Comparison of ENCODE assay signal across 8 mouse cellular contexts in genomic region chr2:94263530-94263937, GRCm38 (mm10).
DNase-seq lines count a peak whose midpoint lies in the region; ATAC-seq lines count a peak whose summit lies in the region.

No protein-coding gene starts in this region.

- WGBS in lung, embryonic 16.5 days: under 1% methylated on average over 14 of the region's 14 CpGs
- 1% methylated on average over 14 of the region's 14 CpGs for WGBS in hindbrain, embryonic 10.5 days
- 0% methylated on average over 13 of the region's 14 CpGs for WGBS in liver, embryonic 12.5 days (ENCODE audit: insufficient replicate concordance)

- peak overlapping the region; percentile 18 for H3K4me3 ChIP-seq in lung, embryonic 16.5 days (ENCODE audit: low read length)
- peak overlapping the region; percentile 54 for H3K4me3 ChIP-seq in hindbrain, embryonic 10.5 days
- H3K4me3 ChIP-seq in liver, embryonic 12.5 days: no peak overlapping the region; the same call in 1 of the 2 replicates

- peaks cover 5% of the 10 kb centered on the region for H3K27me3 ChIP-seq in lung, embryonic 16.5 days (ENCODE audit: control insufficient read depth, insufficient read depth, low read depth, low read length)
- peaks cover 71% of the 10 kb centered on the region for H3K27me3 ChIP-seq in hindbrain, embryonic 10.5 days (ENCODE audit: insufficient read depth, poor library complexity, severe bottlenecking)
- peaks cover 69% of the 10 kb centered on the region for H3K27me3 ChIP-seq in liver, embryonic 12.5 days (replicated peaks)

- peaks cover 21% of the 10 kb centered on the region for H3K4me1 ChIP-seq in lung, embryonic 16.5 days (replicated peaks; ENCODE audit: control insufficient read depth, insufficient read depth, low read length)
- peaks cover 58% of the 10 kb centered on the region for H3K4me1 ChIP-seq in hindbrain, embryonic 10.5 days (replicated peaks)
- H3K4me1 ChIP-seq in liver, embryonic 12.5 days: peaks cover 9% of the 10 kb centered on the region; the same call in 1 of the 2 replicates

- 0 out of 2 replicates have a peak overlapping the region, but pooled peaks have one; percentile 44 for H3K9ac ChIP-seq in lung, embryonic 16.5 days (ENCODE audit: low read length)
- no peak overlapping the region for H3K9ac ChIP-seq in liver, embryonic 12.5 days

- peak overlapping the region; percentile 47 for H3K4me2 ChIP-seq in lung, embryonic 16.5 days (ENCODE audit: low read depth, low read length)
- H3K4me2 ChIP-seq in liver, embryonic 12.5 days: peak overlapping the region; percentile 41

- DNase-seq in CD4-positive, CD25-positive, alpha-beta regulatory T cell, adult 2 months (ENCODE audit: low read depth, low spot score): peak; percentile 10
- no peak for DNase-seq in lung, postnatal 10 days
- DNase-seq in hindbrain, embryonic 10.5 days (ENCODE audit: low spot score): peak; percentile 43
- peak; percentile 60 for DNase-seq in right cerebral cortex, postnatal 25 days
- no peak for DNase-seq in adrenal gland, postnatal 10 days

- H3K36me3 ChIP-seq in lung, embryonic 16.5 days (ENCODE audit: control insufficient read depth, insufficient read depth, low read length): no peaks in the 10 kb centered on the region
- no peaks in the 10 kb centered on the region for H3K36me3 ChIP-seq in hindbrain, embryonic 10.5 days
- no peaks in the 10 kb centered on the region for H3K36me3 ChIP-seq in liver, embryonic 12.5 days

- no peak for ATAC-seq in CD4-positive, CD25-positive, alpha-beta regulatory T cell, adult 4 months
- ATAC-seq in lung, embryonic 16.5 days (ENCODE audit: low read depth): peak; percentile 24; the same call in 1 of the 2 replicates
- no peak for ATAC-seq in liver, embryonic 12.5 days

- H3K9me3 ChIP-seq in lung, embryonic 16.5 days (ENCODE audit: control insufficient read depth, low read length): no peaks in the 10 kb centered on the region
- no peaks in the 10 kb centered on the region for H3K9me3 ChIP-seq in hindbrain, embryonic 10.5 days
- H3K9me3 ChIP-seq in liver, embryonic 12.5 days (replicated peaks): no peaks in the 10 kb centered on the region

- H3K27ac ChIP-seq in lung, embryonic 16.5 days (ENCODE audit: low read length): no peak overlapping the region
- H3K27ac ChIP-seq in hindbrain, embryonic 10.5 days: peak overlapping the region; percentile 79
- H3K27ac ChIP-seq in liver, embryonic 12.5 days: no peak overlapping the region

Comparison
In these comparisons a context has a peak if more than half of its experiments do, and no peak if none do; other contexts are left out.
1. DNase-seq: peak in CD4-positive, CD25-positive, alpha-beta regulatory T cell, adult 2 months (single experiment), hindbrain, embryonic 10.5 days (single experiment) and right cerebral cortex, postnatal 25 days (single experiment); none in lung, postnatal 10 days (single experiment) and adrenal gland, postnatal 10 days (single experiment).